Mouse (Mus musculus) olfactory bulb, adult 2 months (tissue): ENCODE measurements at regions not wholly inside any gene's neighbourhood (a gene's known extent, or its start where the extent isn't known, plus 50 kb on each side); places are given as distances from the start of the nearest gene placed in this dataset.

Experiments
- CTCF ChIP-seq: fragments of 200-500 bp; IDR thresholded peaks from 2 replicates; pipeline ENCODE4 v1.5.1; 2012; ENCODE audit warnings: low read depth, mild to moderate bottlenecking, low read length, moderate library complexity; ENCODE audit not compliant: insufficient read depth
- POLR2A ChIP-seq: fragments of 200-500 bp; IDR thresholded peaks from 2 replicates; pipeline ENCODE4 v1.6.1; 2012; ENCODE audit warnings: mild to moderate bottlenecking, low read depth, low read length, moderate library complexity; ENCODE audit not compliant: insufficient read depth

DNA sequence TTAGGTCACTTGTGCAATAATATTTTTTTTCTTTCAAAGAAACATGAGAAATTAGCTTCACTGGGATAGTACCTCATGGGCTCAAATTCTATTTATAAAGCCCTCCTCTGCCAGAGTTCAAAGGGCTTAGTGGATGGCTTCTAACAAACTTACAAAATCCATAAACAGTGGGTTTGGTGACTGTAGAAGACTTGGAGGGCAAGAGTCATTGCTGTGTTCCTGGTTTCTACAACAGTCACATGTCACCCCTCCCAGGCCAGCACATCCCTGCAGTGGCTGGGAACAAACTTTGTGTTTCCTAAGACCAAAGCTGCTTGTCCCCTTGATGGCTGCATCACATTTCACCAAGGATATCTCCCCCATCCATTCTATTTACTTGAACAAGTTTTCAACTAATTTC is 66.5 kb downstream of the Gm5426 start:
- TF ChIP-seq CTCF: no peak
- no peak for TF ChIP-seq POLR2A
